Mouse (Mus musculus) Muller cell, postnatal 12 days (primary cell): Measurements from ENCODE around the gene Gtf3c5.

Source experiments
- DNase-seq: peaks from one replicate; pipeline ENCODE4 v3.0.0-alpha.2; 2015; ENCODE audit errors: inconsistent ontology term

The Gtf3c5 gene

GRCm38 (mm10) chr2:28569903-28570302 is 13.6 kb downstream of the Gtf3c5 start:
- no peak for DNase-seq

GRCm38 (mm10) chr2:28566545-28566944 is 17.0 kb downstream of the Gtf3c5 start:
- peak; percentile 67 for DNase-seq

GRCm38 (mm10) chr2:28564380-28564779 is 19.2 kb downstream of the Gtf3c5 start:
- DNase-seq: no peak

- no peak for DNase-seq
These were observed 19.7 kb downstream of the Gtf3c5 start for GRCm38 (mm10) chr2:28563830-28564229.

GRCm38 (mm10) chr2:28563303-28563702 is 20.2 kb downstream of the Gtf3c5 start, which contains the start of gene Cel:
Gene Cel (minus strand): TSS chr2:28563403.
- no peak for DNase-seq

- no peak for DNase-seq
These were observed 26.1 kb downstream of the Gtf3c5 start for GRCm38 (mm10) chr2:28557452-28557851.

GRCm38 (mm10) chr2:28552301-28552700 is 31.2 kb downstream of the Gtf3c5 start:
- DNase-seq: no peak

- no peak for DNase-seq
These were observed 34.4 kb downstream of the Gtf3c5 start for GRCm38 (mm10) chr2:28549157-28549556.

- peak; percentile 85 for DNase-seq
These were observed 36.0 kb downstream of the Gtf3c5 start for GRCm38 (mm10) chr2:28547237-28548172.

- no peak for DNase-seq
These were observed 37.0 kb downstream of the Gtf3c5 start for GRCm38 (mm10) chr2:28546560-28546959.

- DNase-seq: no peak
These were observed 37.6 kb downstream of the Gtf3c5 start for GRCm38 (mm10) chr2:28545976-28546375.

GRCm38 (mm10) chr2:28543894-28544293 is 39.7 kb downstream of the Gtf3c5 start:
- peak; percentile 32 for DNase-seq

- DNase-seq: no peak
These were observed 42.8 kb downstream of the Gtf3c5 start for GRCm38 (mm10) chr2:28540587-28541227.

GRCm38 (mm10) chr2:28539949-28540348 is 43.6 kb downstream of the Gtf3c5 start:
- no peak for DNase-seq

GRCm38 (mm10) chr2:28539206-28539605 is 44.3 kb downstream of the Gtf3c5 start:
- peak; percentile 78 for DNase-seq

GRCm38 (mm10) chr2:28538817-28539128 is 44.8 kb downstream of the Gtf3c5 start:
- DNase-seq: peak; percentile 69

GRCm38 (mm10) chr2:28537995-28538816 is 45.3 kb downstream of the Gtf3c5 start:
- no peak for DNase-seq

- no peak for DNase-seq
These were observed 46.0 kb downstream of the Gtf3c5 start for GRCm38 (mm10) chr2:28537634-28537920.

GRCm38 (mm10) chr2:28536766-28537633 is 46.6 kb downstream of the Gtf3c5 start:
- no peak for DNase-seq

GRCm38 (mm10) chr2:28536166-28536565 is 47.4 kb downstream of the Gtf3c5 start:
- no peak for DNase-seq

GRCm38 (mm10) chr2:28535650-28536049 is 47.9 kb downstream of the Gtf3c5 start:
- peak; percentile 70 for DNase-seq

- DNase-seq: no peak
These were observed 48.3 kb downstream of the Gtf3c5 start for GRCm38 (mm10) chr2:28535263-28535540.
